Mouse (Mus musculus) central nervous system, embryonic 14 days (tissue): ENCODE results near the gene Adam15. TPM values are rescaled to one million over a fixed set of nuclear protein-coding genes. Genes with fewer than 3 reads are reported as not detected.

Experiments used
- polyA plus RNA-seq: library from polyadenylated mRNA; depleted of rRNA; stranded (reverse); fragments of >200 nt; gene quantifications from 2 replicates; pipeline ENCODE4 v1.2.3, GENCODE M21; 2012; rRNA removed

Adam15 gene
- 60.2 and 80.6 TPM in 2 replicates for polyA plus RNA-seq

DNA sequence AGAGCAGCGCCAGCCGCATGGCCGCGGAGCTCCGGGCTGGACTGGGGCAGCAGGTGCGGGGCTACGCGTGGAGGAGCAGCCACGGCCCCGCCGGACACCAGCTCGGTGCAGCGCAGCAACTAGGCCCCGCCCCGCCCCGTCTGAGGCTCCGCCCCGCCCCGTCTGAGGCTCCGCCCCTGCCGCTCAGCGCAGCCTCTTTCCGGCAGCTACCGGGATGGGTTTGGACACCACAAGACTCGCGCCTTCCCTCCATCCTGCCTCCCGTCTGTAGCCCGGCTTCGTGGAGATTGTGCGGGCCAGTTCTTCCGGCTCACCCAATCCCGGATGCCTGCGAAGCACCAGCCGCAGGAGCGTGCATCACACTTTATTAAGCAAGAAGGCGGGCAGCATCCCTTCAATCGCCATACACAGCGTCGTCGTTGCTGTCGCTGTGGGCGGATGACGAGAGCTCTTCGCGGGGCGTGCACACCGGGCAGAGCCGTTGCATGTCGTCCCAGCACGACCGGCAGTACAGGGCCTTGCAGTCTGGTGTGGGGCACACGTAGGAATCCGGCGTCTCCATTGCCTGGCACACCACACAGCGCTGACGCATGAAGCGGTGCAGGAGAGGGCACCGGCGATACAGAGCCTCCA is at the start of gene Adam15:
Gene Adam15 (minus strand): TSS at position 128 of the 633 bp plus-strand sequence.

GRCm38 (mm10) chr3:89394006-89394893 is 44.5 kb upstream of the Adam15 start, which contains the start of gene Zbtb7b:
Gene Zbtb7b, minus strand, starts transcription at chr3:89394776.

GRCm38 (mm10) chr3:89365153-89365485 is 15.3 kb upstream of the Adam15 start, which contains the start of gene Dcst1:
Gene Dcst1, minus strand, starts transcription at chr3:89365253.

GRCm38 (mm10) chr3:89361675-89362074 is 11.9 kb upstream of the Adam15 start, which contains the start of gene Dcst2:
Gene Dcst2, plus strand, starts transcription at chr3:89361975.

GRCm38 (mm10) chr3:89337721-89338578 is 11.8 kb downstream of the Adam15 start, which contains the start of gene Efna4:
Gene Efna4, minus strand, starts transcription at chr3:89338028.

DNA sequence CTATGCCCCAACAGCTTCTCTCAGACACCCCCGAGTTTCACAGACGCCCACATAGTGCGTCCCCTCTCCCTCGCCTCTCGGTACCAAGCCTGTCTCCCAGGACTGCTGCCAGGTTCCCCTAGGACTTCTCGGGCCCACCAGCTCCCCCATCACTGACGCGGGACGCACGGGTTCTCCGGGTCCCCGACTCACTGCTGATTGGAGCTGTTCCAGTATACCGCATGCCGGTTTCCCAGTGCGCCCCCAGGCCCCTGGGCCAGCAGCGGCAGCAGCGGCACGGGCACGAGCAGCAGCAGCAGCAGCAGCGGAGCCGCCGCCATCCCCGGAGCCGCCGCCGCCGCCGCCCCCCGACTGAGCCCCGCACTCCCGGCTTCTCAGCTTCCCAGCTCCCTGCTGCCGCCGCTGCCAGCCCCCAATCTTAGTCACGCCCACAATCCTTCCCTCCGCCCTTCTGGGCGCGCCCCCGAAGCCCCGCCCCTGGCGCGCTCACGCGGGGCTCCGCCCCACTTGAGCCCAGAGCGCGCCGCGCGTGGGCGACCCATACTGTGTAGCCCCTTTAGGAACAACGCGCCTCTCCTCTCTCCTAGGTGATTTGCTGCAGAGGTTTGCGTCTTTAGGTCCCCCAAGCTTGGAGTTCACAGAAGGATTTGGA is 27.2 kb downstream of the Adam15 start, which contains the start of gene Efna3:
Gene Efna3 (minus strand): TSS at position 452 of the 652 bp plus-strand sequence.

Other genes starting within 250 kb of the Adam15 start
- 0.04 TPM in 1 of 2 replicates, not detected in the other for gene Gm43738, start 248.9 kb downstream of the Adam15 start, polyA plus RNA-seq
- gene Fdps, start 248.0 kb downstream of the Adam15 start, polyA plus RNA-seq: 171 and 173 TPM in 2 replicates
- gene Pklr, start 213.9 kb downstream of the Adam15 start, polyA plus RNA-seq: 0.16 and 0.20 TPM in 2 replicates
- gene Hcn3, start 189.8 kb downstream of the Adam15 start, polyA plus RNA-seq: 39.0 and 45.4 TPM in 2 replicates
- gene Clk2, start 185.2 kb downstream of the Adam15 start, polyA plus RNA-seq: 134 and 139 TPM in 2 replicates
- 126 and 132 TPM in 2 replicates for gene Scamp3, start 172.5 kb downstream of the Adam15 start, polyA plus RNA-seq
- 73.1 and 87.3 TPM in 2 replicates for gene Fam189b, start 166.9 kb downstream of the Adam15 start, polyA plus RNA-seq
- gene Gba, start 147.1 kb downstream of the Adam15 start, polyA plus RNA-seq: 51.1 and 54.2 TPM in 2 replicates
- 175 and 182 TPM in 2 replicates for gene Thbs3, start 134.8 kb downstream of the Adam15 start, polyA plus RNA-seq
- 162 and 175 TPM in 2 replicates for gene Mtx1, start 122.9 kb downstream of the Adam15 start, polyA plus RNA-seq
- 9.0 and 10.7 TPM in 2 replicates for gene Muc1, start 120.9 kb downstream of the Adam15 start, polyA plus RNA-seq
- 101 and 102 TPM in 2 replicates for gene Krtcap2, start 104.0 kb downstream of the Adam15 start, polyA plus RNA-seq
- gene Trim46, start 103.7 kb downstream of the Adam15 start, polyA plus RNA-seq: 104 and 109 TPM in 2 replicates
- 175 and 201 TPM in 2 replicates for gene Dpm3, start 90.6 kb downstream of the Adam15 start, polyA plus RNA-seq
- 57.4 and 74.4 TPM in 2 replicates for gene Slc50a1, start 79.4 kb downstream of the Adam15 start, polyA plus RNA-seq
- 12.7 and 19.2 TPM in 2 replicates for gene Efna1, start 68.9 kb downstream of the Adam15 start, polyA plus RNA-seq
- gene Efna3, start 27.0 kb downstream of the Adam15 start, polyA plus RNA-seq: 50.5 and 63.6 TPM in 2 replicates
- gene Efna4, start 12.0 kb downstream of the Adam15 start, polyA plus RNA-seq: 23.2 and 25.2 TPM in 2 replicates
- gene Dcst2, start 12.0 kb upstream of the Adam15 start, polyA plus RNA-seq: 0.31 and 0.36 TPM in 2 replicates
- gene Dcst1, start 15.3 kb upstream of the Adam15 start, polyA plus RNA-seq: 0.05 and 0.10 TPM in 2 replicates
- 2.3 and 4.1 TPM in 2 replicates for gene Zbtb7b, start 44.8 kb upstream of the Adam15 start, polyA plus RNA-seq
- gene Lenep, start 52.8 kb upstream of the Adam15 start, polyA plus RNA-seq: 4.3 and 5.9 TPM in 2 replicates
- 44.4 and 51.7 TPM in 2 replicates for gene Flad1, start 61.9 kb upstream of the Adam15 start, polyA plus RNA-seq
- gene Cks1b, start 68.4 kb upstream of the Adam15 start, polyA plus RNA-seq: 129 and 142 TPM in 2 replicates
- gene Shc1, start 68.4 kb upstream of the Adam15 start, polyA plus RNA-seq: 28.8 and 52.2 TPM in 2 replicates
- 63.1 and 63.3 TPM in 2 replicates for gene Pygo2, start 80.2 kb upstream of the Adam15 start, polyA plus RNA-seq
- 11.9 and 16.8 TPM in 2 replicates for gene Pbxip1, start 86.7 kb upstream of the Adam15 start, polyA plus RNA-seq
- 74.1 and 83.7 TPM in 2 replicates for gene Pmvk, start 104.5 kb upstream of the Adam15 start, polyA plus RNA-seq
- gene Kcnn3, start 170.2 kb upstream of the Adam15 start, polyA plus RNA-seq: 9.8 and 11.5 TPM in 2 replicates